8 mouse cellular contexts compared by ENCODE assay signal in genomic region chr5:43990316-43990715, GRCm38 (mm10). TPM values are rescaled to one million over a fixed set of nuclear protein-coding genes. Genes with fewer than 3 reads are reported as not detected.
DNase-seq lines count a peak whose midpoint lies in the region; ATAC-seq and TF ChIP-seq lines count a peak whose summit lies in the region.

No protein-coding gene starts in this region.

- TF ChIP-seq CTCF in kidney, postnatal 0 days (IDR thresholded peaks at IDR 0.05; ENCODE audit: low read depth), result peak; percentile 93

- no peak overlapping the region for H3K4me3 ChIP-seq in forebrain, embryonic 13.5 days
- no peak overlapping the region for H3K4me3 ChIP-seq in forebrain, embryonic 12.5 days (replicated peaks)
- no peak overlapping the region for H3K4me3 ChIP-seq in embryonic facial prominence, embryonic 10.5 days
- no peak overlapping the region for H3K4me3 ChIP-seq in kidney, postnatal 0 days (replicated peaks; ENCODE audit: low read depth, low read length)

- no peak overlapping the region for H3K9ac ChIP-seq in forebrain, embryonic 13.5 days
- no peak overlapping the region for H3K9ac ChIP-seq in forebrain, embryonic 12.5 days
- H3K9ac ChIP-seq in kidney, postnatal 0 days (ENCODE audit: low read depth, low read length), result no peak overlapping the region

- H3K4me1 ChIP-seq in forebrain, embryonic 13.5 days, result no peaks in the 10 kb centered on the region
- no peaks in the 10 kb centered on the region for H3K4me1 ChIP-seq in forebrain, embryonic 12.5 days
- no peaks in the 10 kb centered on the region; the same call in 1 of the 2 replicates for H3K4me1 ChIP-seq in embryonic facial prominence, embryonic 10.5 days
- no peaks in the 10 kb centered on the region for H3K4me1 ChIP-seq in kidney, postnatal 0 days (replicated peaks; ENCODE audit: insufficient read depth, low read length)

- peak; percentile 46 for DNase-seq in 416B (ENCODE audit: low read depth)
- DNase-seq in adrenal gland, adult 2 months, result peak; percentile 64
- DNase-seq in embryonic facial prominence, embryonic 10.5 days (ENCODE audit: low spot score), result peak; percentile 64
- peak; percentile 67 for DNase-seq in kidney, postnatal 0 days (ENCODE audit: low spot score)
- peak; percentile 67 to 81 for DNase-seq in lung, postnatal 4 days
- peak; percentile 35 to 74 for DNase-seq in spleen, postnatal 4 days (ENCODE audit: low spot score in 2 of 2)

- H3K27me3 ChIP-seq in forebrain, embryonic 13.5 days, result no peaks in the 10 kb centered on the region
- no peaks in the 10 kb centered on the region for H3K27me3 ChIP-seq in forebrain, embryonic 12.5 days
- 0 out of 2 replicates have a peak, but pooled peaks cover 3% of the 10 kb centered on the region for H3K27me3 ChIP-seq in embryonic facial prominence, embryonic 10.5 days (replicated peaks; ENCODE audit: low read depth, poor library complexity, severe bottlenecking)
- no peaks in the 10 kb centered on the region for H3K27me3 ChIP-seq in kidney, postnatal 0 days (ENCODE audit: insufficient read depth, low read length)

- H3K9me3 ChIP-seq in forebrain, embryonic 13.5 days (replicated peaks), result no peaks in the 10 kb centered on the region
- H3K9me3 ChIP-seq in forebrain, embryonic 12.5 days, result no peaks in the 10 kb centered on the region
- H3K9me3 ChIP-seq in embryonic facial prominence, embryonic 10.5 days, result no peaks in the 10 kb centered on the region
- no peaks in the 10 kb centered on the region for H3K9me3 ChIP-seq in kidney, postnatal 0 days (replicated peaks; ENCODE audit: low read length)

- 50% methylated on average over 6 of the region's 6 CpGs for WGBS in forebrain, embryonic 13.5 days
- WGBS in forebrain, embryonic 12.5 days, result 52% methylated on average over 6 of the region's 6 CpGs
- WGBS in embryonic facial prominence, embryonic 10.5 days, result 54% methylated on average over 6 of the region's 6 CpGs
- WGBS in kidney, postnatal 0 days, result 54% methylated on average over 6 of the region's 6 CpGs

- 0 out of 2 replicates have a peak, but pooled peaks have one; percentile 33 for ATAC-seq in forebrain, embryonic 13.5 days
- ATAC-seq in forebrain, embryonic 12.5 days (ENCODE audit: low FRiP score), result no peak
- no peak for ATAC-seq in kidney, postnatal 0 days (replicated peaks; ENCODE audit: low FRiP score, low read depth)

- H3K27ac ChIP-seq in forebrain, embryonic 13.5 days, result no peak overlapping the region
- no peak overlapping the region for H3K27ac ChIP-seq in forebrain, embryonic 12.5 days
- H3K27ac ChIP-seq in embryonic facial prominence, embryonic 10.5 days (replicated peaks), result no peak overlapping the region
- H3K27ac ChIP-seq in kidney, postnatal 0 days, result no peak overlapping the region

- no peak overlapping the region for H3K4me2 ChIP-seq in forebrain, embryonic 13.5 days
- H3K4me2 ChIP-seq in forebrain, embryonic 12.5 days, result no peak overlapping the region
- no peak overlapping the region for H3K4me2 ChIP-seq in kidney, postnatal 0 days (ENCODE audit: low read length)

- peaks cover 11% of the 10 kb centered on the region; the same call in 1 of the 2 replicates for H3K36me3 ChIP-seq in forebrain, embryonic 13.5 days (ENCODE audit: poor library complexity, severe bottlenecking)
- H3K36me3 ChIP-seq in forebrain, embryonic 12.5 days (replicated peaks), result 0 out of 2 replicates have a peak, but pooled peaks cover 5% of the 10 kb centered on the region
- 0 out of 2 replicates have a peak, but pooled peaks cover 3% of the 10 kb centered on the region for H3K36me3 ChIP-seq in embryonic facial prominence, embryonic 10.5 days (replicated peaks)
- H3K36me3 ChIP-seq in kidney, postnatal 0 days (ENCODE audit: insufficient read depth, low read length), result no peaks in the 10 kb centered on the region

RNA-seq across cellular contexts. Expression of gene Fgfbp1, which starts 8.7 kb away (rescaled TPM):
- 1.3 and 1.4 TPM in 2 replicates for polyA plus RNA-seq in forebrain, embryonic 13.5 days (2015; fragmentation: Nextera tagmentation; extraction: Ambion mirVana)
- polyA plus RNA-seq in forebrain, embryonic 12.5 days (2016; fragmentation: Nextera tagmentation; extraction: Ambion mirVana), result 0.35 and 1.0 TPM in 2 replicates
- total RNA-seq in adrenal gland, adult 2 months (2021), result not detected
- not detected in 2 replicates for polyA plus RNA-seq in adrenal gland, adult 2 months (2012; rRNA removed)
- 0.82 and 1.5 TPM in 2 replicates for polyA plus RNA-seq in embryonic facial prominence, embryonic 10.5 days (2016; fragmentation: Nextera tagmentation; extraction: Ambion mirVana)
- 12.8 and 21.1 TPM in 2 replicates for polyA plus RNA-seq in kidney, postnatal 0 days (2015; fragmentation: Nextera tagmentation; extraction: Ambion mirVana)
